Mouse (Mus musculus): ENCODE measurements at regions not wholly inside any gene's neighbourhood (a gene's known extent, or its start where the extent isn't known, plus 50 kb on each side); places are given as distances from the start of the nearest gene placed in this dataset.

DNA sequence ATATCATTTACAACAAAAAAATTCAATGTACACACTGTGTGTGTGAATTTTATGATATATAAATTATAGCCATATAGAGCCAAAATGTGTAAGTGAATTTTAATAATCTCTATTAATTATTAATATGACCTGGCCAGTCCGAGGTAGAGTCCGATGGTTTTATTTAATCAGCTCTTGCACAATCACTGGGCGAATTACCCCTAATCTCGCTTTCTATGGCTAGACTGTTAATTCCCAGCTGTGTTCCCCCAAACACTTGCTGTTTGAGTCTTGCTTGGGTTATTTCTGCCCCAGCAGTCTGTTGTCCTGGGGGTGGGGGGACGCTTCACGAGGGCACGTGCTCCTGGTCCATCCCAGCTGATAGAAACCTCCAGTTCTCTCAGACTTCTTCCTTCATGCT is 287.5 kb downstream of the Klf5 start:
- Histone ChIP-seq H3K4me1 (ENCODE audit: control insufficient read depth, insufficient read depth, low read length) (no peaks in the 10 kb centered on the region), H3K27ac (ENCODE audit: control insufficient read depth, insufficient read depth, low read depth, low read length) (no peak overlapping the region), H3K4me3 (ENCODE audit: control insufficient read depth, low read depth, low read length) (no peak overlapping the region), H3K27me3 (ENCODE audit: control insufficient read depth, insufficient read depth, low read length) (no peaks in the 10 kb centered on the region), H3K36me3 (ENCODE audit: control insufficient read depth, insufficient read depth, low read length) (no peaks in the 10 kb centered on the region)
- TF ChIP-seq POLR2A (IDR thresholded peaks at IDR 0.05; ENCODE audit: control insufficient read depth, low read depth, low read length) = no peak
- TF ChIP-seq CTCF (IDR thresholded peaks at IDR 0.05; ENCODE audit: control insufficient read depth, insufficient read depth, insufficient replicate concordance, low read depth, low read length) = no peak

DNA sequence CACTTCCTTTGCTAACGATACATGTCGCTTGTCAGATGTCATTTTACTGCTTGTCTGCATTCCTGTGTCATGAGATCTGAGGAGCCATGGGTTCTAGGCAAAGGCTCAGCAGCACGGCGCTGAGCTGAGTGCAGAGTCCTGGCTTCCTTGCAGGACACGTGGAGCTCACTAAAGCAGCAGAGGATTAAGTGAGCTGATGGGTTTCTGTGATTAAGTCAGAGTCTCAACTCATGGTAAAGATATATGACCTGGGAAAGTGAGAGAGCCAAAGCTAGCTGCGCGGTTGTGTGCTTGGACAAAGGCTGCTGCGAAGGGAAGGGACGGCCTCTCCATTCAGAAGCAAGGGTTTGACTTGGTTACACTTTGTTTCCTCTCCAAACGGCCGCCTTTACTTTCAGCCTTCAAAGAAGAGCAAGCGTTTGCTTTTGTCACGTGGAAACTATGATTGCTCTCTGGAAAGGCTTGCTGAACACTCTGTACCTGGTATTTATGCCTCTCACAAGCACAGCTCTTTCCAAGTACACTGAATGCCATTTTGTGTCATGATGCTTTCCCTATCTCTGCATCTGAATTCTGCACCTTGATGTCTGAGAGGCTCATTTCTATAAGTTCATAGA is 292.5 kb downstream of the Klf5 start:
- TF ChIP-seq POLR2A (IDR thresholded peaks at IDR 0.05; ENCODE audit: control insufficient read depth, low read depth, low read length) (no peak), CTCF (IDR thresholded peaks at IDR 0.05; ENCODE audit: control insufficient read depth, insufficient read depth, insufficient replicate concordance, low read depth, low read length) (no peak)

GRCm38 (mm10) chr14:99592922-99593321 is 294.4 kb downstream of the Klf5 start:
- Histone ChIP-seq H3K4me3 (ENCODE audit: control insufficient read depth, low read depth, low read length) (no peak overlapping the region), H3K27me3 (ENCODE audit: control insufficient read depth, insufficient read depth, low read length) (no peaks in the 10 kb centered on the region), H3K4me1 (ENCODE audit: control insufficient read depth, insufficient read depth, low read length) (no peaks in the 10 kb centered on the region), H3K36me3 (ENCODE audit: control insufficient read depth, insufficient read depth, low read length) (no peaks in the 10 kb centered on the region), H3K27ac (ENCODE audit: control insufficient read depth, insufficient read depth, low read depth, low read length) (no peak overlapping the region)
- TF ChIP-seq POLR2A (IDR thresholded peaks at IDR 0.05; ENCODE audit: control insufficient read depth, low read depth, low read length) (no peak), CTCF (IDR thresholded peaks at IDR 0.05; ENCODE audit: control insufficient read depth, insufficient read depth, insufficient replicate concordance, low read depth, low read length) (no peak)

More for the DNA sequence above, 292.5 kb downstream of the Klf5 start:
- Histone ChIP-seq H3K4me3 (ENCODE audit: control insufficient read depth, low read depth, low read length) (no peak overlapping the region), H3K27ac (ENCODE audit: control insufficient read depth, insufficient read depth, low read depth, low read length) (no peak overlapping the region), H3K36me3 (ENCODE audit: control insufficient read depth, insufficient read depth, low read length) (no peaks in the 10 kb centered on the region), H3K4me1 (ENCODE audit: control insufficient read depth, insufficient read depth, low read length) (no peaks in the 10 kb centered on the region), H3K27me3 (ENCODE audit: control insufficient read depth, insufficient read depth, low read length) (no peaks in the 10 kb centered on the region)

DNA sequence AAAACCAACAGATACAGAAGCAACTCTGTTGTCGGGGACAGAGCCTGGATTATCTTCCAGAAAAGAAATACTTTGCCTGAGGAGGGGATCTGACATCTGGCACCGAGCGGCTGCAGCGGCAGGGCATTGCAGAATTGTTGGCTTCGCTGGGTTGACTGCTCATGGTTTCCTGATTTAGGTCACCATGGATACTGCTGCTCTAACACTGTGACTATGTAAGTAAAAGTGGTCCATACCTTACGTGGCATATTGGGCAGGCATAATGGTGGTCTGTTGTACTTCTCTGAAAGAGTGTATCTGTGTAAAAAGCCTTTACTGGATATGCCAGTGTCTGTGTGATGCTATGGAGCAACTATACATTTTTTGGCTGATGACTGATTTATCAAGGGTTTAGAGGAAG is 295.4 kb downstream of the Klf5 start:
- Histone ChIP-seq H3K27ac (ENCODE audit: control insufficient read depth, insufficient read depth, low read depth, low read length) (no peak overlapping the region), H3K4me1 (ENCODE audit: control insufficient read depth, insufficient read depth, low read length) (no peaks in the 10 kb centered on the region), H3K36me3 (ENCODE audit: control insufficient read depth, insufficient read depth, low read length) (no peaks in the 10 kb centered on the region), H3K4me3 (ENCODE audit: control insufficient read depth, low read depth, low read length) (no peak overlapping the region), H3K27me3 (ENCODE audit: control insufficient read depth, insufficient read depth, low read length) (no peaks in the 10 kb centered on the region)
- TF ChIP-seq POLR2A (IDR thresholded peaks at IDR 0.05; ENCODE audit: control insufficient read depth, low read depth, low read length) = no peak
- no peak for TF ChIP-seq CTCF (IDR thresholded peaks at IDR 0.05; ENCODE audit: control insufficient read depth, insufficient read depth, insufficient replicate concordance, low read depth, low read length)

DNA sequence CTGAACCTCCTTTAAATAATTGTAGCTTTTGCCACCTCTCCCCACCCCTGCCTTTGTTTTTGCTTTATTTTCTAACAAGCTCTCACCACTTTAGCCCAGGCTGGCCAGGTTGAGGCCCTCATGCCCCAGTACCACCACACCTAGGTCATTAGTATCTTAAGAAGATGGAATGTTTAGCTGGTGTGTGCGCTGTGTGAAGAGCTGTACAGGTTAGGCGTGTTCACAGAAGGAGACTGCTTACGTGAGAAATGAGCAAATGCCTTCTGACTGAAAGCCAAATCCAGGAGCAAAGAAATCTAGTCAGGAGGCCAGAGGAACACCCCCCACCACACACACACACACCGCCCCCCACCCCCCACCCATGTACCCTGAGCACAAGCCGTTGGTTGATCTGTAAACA is 303.4 kb downstream of the Klf5 start:
- Histone ChIP-seq H3K4me1 (ENCODE audit: control insufficient read depth, insufficient read depth, low read length) (no peaks in the 10 kb centered on the region), H3K36me3 (ENCODE audit: control insufficient read depth, insufficient read depth, low read length) (no peaks in the 10 kb centered on the region), H3K27me3 (ENCODE audit: control insufficient read depth, insufficient read depth, low read length) (no peaks in the 10 kb centered on the region), H3K27ac (ENCODE audit: control insufficient read depth, insufficient read depth, low read depth, low read length) (no peak overlapping the region), H3K4me3 (ENCODE audit: control insufficient read depth, low read depth, low read length) (no peak overlapping the region)
- TF ChIP-seq CTCF (IDR thresholded peaks at IDR 0.05; ENCODE audit: control insufficient read depth, insufficient read depth, insufficient replicate concordance, low read depth, low read length) (no peak), POLR2A (IDR thresholded peaks at IDR 0.05; ENCODE audit: control insufficient read depth, low read depth, low read length) (no peak)

DNA sequence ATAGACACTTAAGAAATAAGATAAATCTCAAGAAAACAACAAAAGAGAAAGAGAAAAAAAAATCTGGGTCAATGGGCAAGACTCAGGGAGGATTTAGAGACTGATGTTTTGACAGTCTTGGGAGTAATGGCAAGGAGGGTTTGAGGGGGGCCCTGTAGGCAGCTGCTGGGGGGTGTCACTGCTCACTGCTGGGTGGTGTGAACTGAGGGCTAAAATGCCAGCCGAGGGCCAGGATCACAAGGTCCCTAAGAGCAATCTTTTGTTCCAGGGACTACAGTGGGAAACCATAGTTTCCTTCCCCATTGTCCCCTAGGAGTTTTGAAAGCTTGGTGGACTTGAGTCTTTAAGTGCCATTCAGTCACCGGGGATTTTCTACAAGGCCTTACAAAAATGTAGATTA is 304.8 kb downstream of the Klf5 start:
- Histone ChIP-seq H3K36me3 (ENCODE audit: control insufficient read depth, insufficient read depth, low read length) (no peaks in the 10 kb centered on the region), H3K27ac (ENCODE audit: control insufficient read depth, insufficient read depth, low read depth, low read length) (no peak overlapping the region), H3K4me1 (ENCODE audit: control insufficient read depth, insufficient read depth, low read length) (no peaks in the 10 kb centered on the region), H3K27me3 (ENCODE audit: control insufficient read depth, insufficient read depth, low read length) (no peaks in the 10 kb centered on the region), H3K4me3 (ENCODE audit: control insufficient read depth, low read depth, low read length) (no peak overlapping the region)
- TF ChIP-seq CTCF (IDR thresholded peaks at IDR 0.05; ENCODE audit: control insufficient read depth, insufficient read depth, insufficient replicate concordance, low read depth, low read length) (no peak), POLR2A (IDR thresholded peaks at IDR 0.05; ENCODE audit: control insufficient read depth, low read depth, low read length) (no peak)

DNA sequence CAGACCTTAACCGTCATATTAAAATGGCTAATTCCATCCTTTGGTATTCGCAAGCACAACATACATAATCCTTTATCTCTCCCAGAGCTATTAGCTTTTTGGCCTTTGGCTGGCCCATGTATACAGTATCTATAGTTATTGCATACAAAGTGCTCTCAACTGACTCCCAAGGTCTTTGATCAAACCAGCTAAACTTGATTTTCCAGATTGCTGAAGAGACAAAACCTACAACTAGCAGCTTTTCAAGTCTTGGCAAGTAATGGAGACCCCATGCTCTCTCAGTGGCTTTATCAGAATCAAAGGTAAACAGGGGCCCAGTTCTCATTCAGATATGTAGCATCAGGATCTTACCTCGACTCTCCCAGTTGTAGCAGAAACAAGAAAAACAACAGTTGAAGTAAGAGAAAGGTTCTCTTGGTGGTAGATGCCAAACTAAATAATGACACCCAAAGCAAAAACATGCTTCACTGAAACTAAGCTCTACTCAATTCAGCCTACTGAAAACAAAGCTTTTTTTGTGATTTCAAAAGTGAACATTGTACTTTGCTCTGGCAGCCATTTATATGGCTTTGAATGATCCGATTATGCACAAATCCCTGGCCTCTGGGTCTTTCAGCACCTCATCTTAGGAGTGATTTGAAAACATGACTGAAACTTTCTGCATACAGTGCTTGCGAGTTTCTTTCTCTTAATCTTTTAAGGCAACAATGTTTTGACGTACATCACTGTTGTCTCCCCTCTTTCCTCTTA is 307.0 kb downstream of the Klf5 start:
- H3K36me3 ChIP-seq (ENCODE audit: control insufficient read depth, insufficient read depth, low read length) = no peaks in the 10 kb centered on the region
- no peak overlapping the region for H3K27ac ChIP-seq (ENCODE audit: control insufficient read depth, insufficient read depth, low read depth, low read length)
- no peaks in the 10 kb centered on the region for H3K4me1 ChIP-seq (ENCODE audit: control insufficient read depth, insufficient read depth, low read length)
- TF ChIP-seq POLR2A (IDR thresholded peaks at IDR 0.05; ENCODE audit: control insufficient read depth, low read depth, low read length) (no peak), CTCF (IDR thresholded peaks at IDR 0.05; ENCODE audit: control insufficient read depth, insufficient read depth, insufficient replicate concordance, low read depth, low read length) (no peak)
- no peak overlapping the region for H3K4me3 ChIP-seq (ENCODE audit: control insufficient read depth, low read depth, low read length)
- H3K27me3 ChIP-seq (ENCODE audit: control insufficient read depth, insufficient read depth, low read length) = no peaks in the 10 kb centered on the region
